Mouse (Mus musculus) forebrain, postnatal 0 days (tissue): ENCODE measurements around the gene Orm3. TPM values are rescaled to one million over a fixed set of nuclear protein-coding genes. Genes with fewer than 3 reads are reported as not detected.

Experiments
- ATAC-seq: fragments of 200-750 bp; cut with Nextera tagmentation; 2 replicates; pipeline ENCODE4 v1.8.0; 2017; ENCODE audit warnings: mild to moderate bottlenecking, moderate library complexity
- DNase-seq: peaks from one replicate; pipeline ENCODE4 v3.0.0-alpha.2; 2015
- H3K27ac ChIP-seq: fragments of 300-500 bp; sonication (generic); 2 replicates; pipeline ENCODE4 v1.5.1; 2014; ENCODE audit warnings: low read depth, mild to moderate bottlenecking, antibody characterized with exemption, low read length, moderate library complexity, mixed read lengths
- H3K27me3 ChIP-seq: fragments of 300-500 bp; sonication (generic); 2 replicates; pipeline ENCODE4 v1.6.1; 2014; ENCODE audit warnings: mild to moderate bottlenecking, low read length, mixed read lengths; ENCODE audit not compliant: insufficient read depth
- H3K36me3 ChIP-seq: fragments of 300-500 bp; sonication (generic); 2 replicates; pipeline ENCODE4 v1.6.1; 2014; ENCODE audit warnings: mild to moderate bottlenecking, moderate library complexity; ENCODE audit not compliant: insufficient read depth
- H3K4me1 ChIP-seq: fragments of 300-500 bp; sonication (generic); 2 replicates; pipeline ENCODE4 v1.6.1; 2014; ENCODE audit warnings: antibody characterized with exemption; ENCODE audit not compliant: insufficient read depth
- H3K4me2 ChIP-seq: fragments of 300-500 bp; sonication (generic); 2 replicates; pipeline ENCODE4 v1.6.1; 2014; ENCODE audit warnings: low read depth, mild to moderate bottlenecking, moderate library complexity
- H3K4me3 ChIP-seq: fragments of 300-500 bp; sonication (generic); 2 replicates; pipeline ENCODE4 v1.5.1; 2014; ENCODE audit warnings: low read depth, low read length, mixed read lengths
- H3K9ac ChIP-seq: fragments of 300-500 bp; sonication (generic); 2 replicates; pipeline ENCODE4 v1.6.1; 2014; ENCODE audit warnings: mild to moderate bottlenecking
- H3K9me3 ChIP-seq: fragments of 300-500 bp; sonication (generic); 2 replicates; pipeline ENCODE4 v1.6.1; 2016; ENCODE audit warnings: low read length
- CTCF ChIP-seq: sonication (generic); IDR thresholded peaks from 2 replicates; pipeline ENCODE4 v1.5.1; 2016; ENCODE audit warnings: antibody characterized with exemption, control low read depth, low read depth
- WGBS: fragments of 180-500 bp; shearing (Covaris S2); extraction: QIAGEN DNeasy Blood & Tissue Kit; methylation state at CpG from one replicate; pipeline ENCODE4 v1.1.7; 2014; 5-methylcytosine and 5-hydroxymethylcytosine counted together
- polyA plus RNA-seq: library from polyadenylated mRNA; unstranded; fragments of >200 nt; fragmentation: Nextera tagmentation; extraction: Ambion mirVana; gene quantifications from 2 replicates; pipeline ENCODE4 v1.2.1, GENCODE M21; 2015
- total RNA-seq: library from RNA; depleted of rRNA; stranded (reverse); fragments of >200 nt; gene quantifications from 2 replicates; pipeline ENCODE4 v1.2.3, GENCODE M21; 2014

The Orm3 gene
- total and polyA plus RNA-seq, 2 experiments from 2014 or later, result not detected

GRCm38 (mm10) chr4:63401620-63402019 is 45.7 kb downstream of the Orm3 start:
- Histone ChIP-seq H3K36me3 (0 out of 2 replicates have a peak, but pooled peaks cover 4% of the 10 kb centered on the region), H3K9me3 (no peaks in the 10 kb centered on the region), H3K4me2 (no peak overlapping the region), H3K27ac (no peak overlapping the region), H3K9ac (no peak overlapping the region), H3K4me1 (peaks cover 15% of the 10 kb centered on the region), H3K4me3 (no peak overlapping the region), H3K27me3 (no peaks in the 10 kb centered on the region)
- no peak for ATAC-seq
- no peak for TF ChIP-seq CTCF
- no peak for DNase-seq
- 72% methylated on average over 6 of the region's 6 CpGs for WGBS

GRCm38 (mm10) chr4:63402056-63402455 is 46.1 kb downstream of the Orm3 start:
- no peaks in the 10 kb centered on the region for H3K27me3 ChIP-seq
- H3K9ac ChIP-seq, result no peak overlapping the region
- H3K4me3 ChIP-seq, result no peak overlapping the region
- 0 out of 2 replicates have a peak overlapping the region, but pooled peaks have one; percentile 65 for H3K27ac ChIP-seq
- no peak overlapping the region for H3K4me2 ChIP-seq
- H3K9me3 ChIP-seq, result no peaks in the 10 kb centered on the region
- ATAC-seq (no peak), DNase-seq (no peak)
- peaks cover 15% of the 10 kb centered on the region for H3K4me1 ChIP-seq
- TF ChIP-seq CTCF, result no peak
- WGBS, result 83% methylated on average over 10 of the region's 10 CpGs
- H3K36me3 ChIP-seq, result 0 out of 2 replicates have a peak, but pooled peaks cover 4% of the 10 kb centered on the region

GRCm38 (mm10) chr4:63402558-63402957 is 46.6 kb downstream of the Orm3 start:
- Histone ChIP-seq H3K9ac (no peak overlapping the region), H3K36me3 (0 out of 2 replicates have a peak, but pooled peaks cover under 1% of the 10 kb centered on the region), H3K27ac (peak overlapping the region; percentile 65), H3K27me3 (no peaks in the 10 kb centered on the region), H3K9me3 (no peaks in the 10 kb centered on the region), H3K4me1 (peaks cover 15% of the 10 kb centered on the region), H3K4me2 (peak overlapping the region; percentile 8), H3K4me3 (no peak overlapping the region)
- no peak for DNase-seq
- TF ChIP-seq CTCF, result no peak
- 59% methylated on average over 6 of the region's 6 CpGs for WGBS
- ATAC-seq, result no peak

- H3K4me2 ChIP-seq, result peak within 1 kb of the TSS; percentile 8
- H3K27ac ChIP-seq, result peak within 1 kb of the TSS; percentile 65
- DNase-seq (peak; percentile 78), ATAC-seq (peak; percentile 79)
- TF ChIP-seq CTCF, result no peak
- no peaks in the 10 kb centered on the region for H3K36me3 ChIP-seq
- H3K4me1 ChIP-seq, result peaks cover 15% of the 10 kb centered on the region
- WGBS, result 13% methylated on average over 17 of the region's 17 CpGs
- no peak within 1 kb of the TSS for H3K9ac ChIP-seq
- H3K9me3 ChIP-seq, result no peaks in the 10 kb centered on the region
- H3K4me3 ChIP-seq, result no peak within 1 kb of the TSS
- no peaks in the 10 kb centered on the region for H3K27me3 ChIP-seq
These were observed 47.3 kb downstream of the Orm3 start, which contains the start of gene Akna for GRCm38 (mm10) chr4:63403040-63403959. Gene Akna, minus strand, starts transcription at chr4:63403354.

DNA sequence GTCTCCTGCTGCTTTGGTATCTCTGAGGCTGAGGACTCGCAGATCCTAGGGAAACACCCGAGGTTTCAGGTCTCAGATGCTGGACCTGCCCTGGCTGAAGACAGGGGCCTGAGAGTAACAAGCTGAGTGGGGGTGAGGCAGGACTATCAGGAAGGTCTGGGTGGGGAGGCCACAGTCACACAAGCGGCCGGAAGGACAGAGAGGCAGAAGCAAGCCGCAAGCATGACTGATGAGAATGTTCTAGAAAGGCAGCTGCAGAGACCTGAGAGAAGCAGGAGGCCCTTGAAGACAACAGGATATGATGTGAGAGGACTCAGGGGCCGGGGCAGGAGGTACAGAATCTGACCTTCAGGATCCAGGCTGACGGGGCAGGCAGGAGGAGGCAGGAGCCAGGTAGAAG is 48.2 kb downstream of the Orm3 start:
- ATAC-seq (no peak), DNase-seq (no peak)
- 73% methylated on average over 7 of the region's 7 CpGs for WGBS
- H3K36me3 ChIP-seq, result no peaks in the 10 kb centered on the region
- no peak overlapping the region for H3K4me2 ChIP-seq
- TF ChIP-seq CTCF, result no peak
- no peak overlapping the region for H3K4me3 ChIP-seq
- peaks cover 19% of the 10 kb centered on the region for H3K4me1 ChIP-seq
- H3K9me3 ChIP-seq, result no peaks in the 10 kb centered on the region
- no peak overlapping the region for H3K9ac ChIP-seq
- H3K27ac ChIP-seq, result peak overlapping the region; percentile 24; the same call in 1 of the 2 replicates
- H3K27me3 ChIP-seq, result no peaks in the 10 kb centered on the region

GRCm38 (mm10) chr4:63405051-63405450 is 49.1 kb downstream of the Orm3 start:
- H3K4me3 ChIP-seq, result no peak overlapping the region
- peak; percentile 27 for DNase-seq

DNA sequence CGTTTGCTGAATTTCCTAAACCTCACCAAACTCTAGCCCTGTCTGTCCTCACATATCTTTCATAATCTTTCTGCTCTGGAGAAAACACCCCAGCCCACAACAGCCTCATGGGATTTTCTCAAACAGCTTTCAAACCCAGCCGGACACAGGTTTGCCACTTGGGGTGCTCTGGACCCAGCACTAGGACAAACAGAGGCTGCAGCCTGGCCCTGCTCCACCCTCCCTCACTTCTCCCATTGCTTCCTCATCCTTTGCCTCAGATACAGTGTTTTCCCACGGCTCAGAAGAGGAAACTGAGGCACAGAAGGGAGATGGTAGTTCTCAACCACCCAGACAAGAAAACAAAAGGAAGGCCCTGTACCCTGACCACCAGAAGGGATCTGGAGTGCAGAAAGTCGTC is 49.7 kb downstream of the Orm3 start:
- no peak overlapping the region for H3K4me2 ChIP-seq
- WGBS, result 46% methylated on average over 4 of the region's 4 CpGs
- H3K4me3 ChIP-seq, result no peak overlapping the region
- no peak for TF ChIP-seq CTCF
- DNase-seq (no peak), ATAC-seq (no peak)
- H3K9me3 ChIP-seq, result no peaks in the 10 kb centered on the region
- H3K9ac ChIP-seq, result no peak overlapping the region
- H3K27ac ChIP-seq, result peak overlapping the region; percentile 9; the same call in 1 of the 2 replicates
- H3K36me3 ChIP-seq, result no peaks in the 10 kb centered on the region
- peaks cover 23% of the 10 kb centered on the region for H3K4me1 ChIP-seq
- no peaks in the 10 kb centered on the region for H3K27me3 ChIP-seq

More at GRCm38 (mm10) chr4:63405051-63405450, 49.1 kb downstream of the Orm3 start:
- no peak for TF ChIP-seq CTCF
- ATAC-seq, result peak; percentile 25; the same call in 1 of the 2 replicates
- Histone ChIP-seq H3K4me1 (peaks cover 23% of the 10 kb centered on the region), H3K9ac (no peak overlapping the region), H3K36me3 (no peaks in the 10 kb centered on the region), H3K4me2 (no peak overlapping the region), H3K9me3 (no peaks in the 10 kb centered on the region), H3K27ac (peak overlapping the region; percentile 21; the same call in 1 of the 2 replicates), H3K27me3 (no peaks in the 10 kb centered on the region)
- WGBS, result 13% methylated on average over 7 of the region's 7 CpGs
